Mouse (Mus musculus): Measurements from ENCODE around the gene Tent4b.
"Not testable (repeated sequence)": the region's sequence is repeated elsewhere in the genome, so short reads cannot be mapped to it uniquely, and the experiment has no call there.

Tent4b gene

DNA sequence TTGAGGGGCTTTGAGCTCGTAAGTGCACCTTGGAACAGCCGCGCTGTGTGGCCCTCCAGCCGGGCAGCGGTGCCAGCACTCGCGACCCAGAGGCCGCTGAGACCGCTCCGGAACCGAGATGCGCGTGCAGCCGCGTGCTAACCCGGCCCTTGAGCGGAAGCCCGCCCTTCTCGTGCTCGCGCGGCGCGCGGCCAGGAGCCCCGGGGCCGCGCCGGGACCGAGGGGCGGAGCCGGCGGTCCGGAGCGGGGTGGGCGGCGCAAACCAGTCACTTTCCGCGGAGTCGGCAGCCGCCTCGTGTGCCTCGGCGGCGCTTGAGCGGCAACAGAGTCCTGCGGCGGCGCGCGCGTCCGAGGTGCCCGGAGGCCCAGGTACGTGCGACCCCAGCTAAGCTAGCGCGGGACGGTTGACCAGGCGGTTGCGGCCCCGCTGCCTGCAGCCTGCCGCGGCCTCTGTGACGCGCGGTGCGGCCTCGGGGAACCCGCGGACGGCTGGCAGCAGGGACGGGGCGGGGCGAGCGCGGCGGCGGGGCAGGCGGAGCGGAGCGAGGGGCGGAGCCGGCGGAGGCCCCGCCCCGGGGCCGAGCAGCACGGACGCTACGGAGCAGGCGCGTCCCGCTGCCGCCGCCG lies at the start of gene Tent4b:
Gene Tent4b (plus strand): TSS at position 269 of the 627 bp plus-strand sequence.
- DNase-seq (ENCODE audit: low spot score in 2 of 2), result peak; percentile 94 to 95

DNA sequence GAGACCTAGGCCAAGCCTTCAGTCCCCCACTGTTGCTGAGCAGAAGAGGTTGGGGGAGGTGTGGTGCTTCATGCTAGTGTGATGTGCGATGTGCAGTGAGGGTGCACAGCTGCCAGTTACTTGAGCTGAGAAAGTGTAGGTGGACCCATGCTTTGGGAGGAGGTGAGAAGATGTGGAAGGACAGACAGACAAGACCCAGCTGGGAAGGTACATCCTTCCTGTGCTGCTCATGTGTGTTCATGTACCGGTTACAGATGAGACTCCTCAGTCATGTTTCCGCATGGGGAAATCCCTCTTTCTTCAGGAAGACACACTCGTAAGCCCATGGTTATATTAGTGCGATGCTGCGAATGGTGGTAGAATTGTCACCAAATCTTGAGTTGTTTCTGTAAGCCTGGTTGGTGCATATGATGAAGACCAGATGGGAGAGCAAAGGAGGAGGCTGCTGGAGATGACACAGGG lies 48.1 kb upstream of the Tent4b start:
- no peak for DNase-seq (ENCODE audit: low spot score in 2 of 2)

DNA sequence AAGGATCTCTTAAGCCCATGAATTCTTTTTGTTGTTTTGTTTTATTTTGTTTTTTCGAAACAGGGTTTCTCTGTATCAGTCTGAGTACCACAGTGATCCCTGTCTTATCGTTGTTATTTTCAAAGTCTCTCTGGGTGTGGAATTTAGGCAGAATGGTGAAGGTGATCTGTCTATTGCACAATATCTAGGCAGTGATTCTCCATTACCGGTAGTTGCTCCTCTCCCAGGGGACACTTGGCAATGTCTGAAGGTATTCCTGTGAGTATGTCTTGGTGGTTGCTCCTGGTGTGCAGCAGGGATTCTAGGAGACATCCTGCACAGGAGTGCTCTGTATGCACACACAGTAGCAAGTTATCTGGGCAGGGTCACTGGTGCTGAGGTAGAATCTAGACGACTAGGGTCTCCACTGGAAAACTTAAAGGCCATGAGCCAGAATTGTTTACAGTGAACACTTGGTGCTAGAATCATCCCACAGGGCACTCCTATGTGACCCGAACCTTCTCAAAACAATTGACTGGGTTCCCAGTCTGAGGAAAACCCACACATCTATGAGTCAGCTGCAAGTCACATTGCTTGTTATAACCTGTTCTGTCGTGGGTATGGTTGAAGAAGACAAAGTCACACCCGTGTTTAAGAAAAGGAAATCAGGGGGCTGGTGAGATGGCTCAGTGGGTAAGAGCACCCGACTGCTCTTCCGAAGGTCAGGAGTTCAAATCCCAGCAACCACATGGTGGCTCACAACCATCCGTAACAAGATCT lies 38.6 kb upstream of the Tent4b start:
- DNase-seq (ENCODE audit: low spot score in 2 of 2), result no peak

DNA sequence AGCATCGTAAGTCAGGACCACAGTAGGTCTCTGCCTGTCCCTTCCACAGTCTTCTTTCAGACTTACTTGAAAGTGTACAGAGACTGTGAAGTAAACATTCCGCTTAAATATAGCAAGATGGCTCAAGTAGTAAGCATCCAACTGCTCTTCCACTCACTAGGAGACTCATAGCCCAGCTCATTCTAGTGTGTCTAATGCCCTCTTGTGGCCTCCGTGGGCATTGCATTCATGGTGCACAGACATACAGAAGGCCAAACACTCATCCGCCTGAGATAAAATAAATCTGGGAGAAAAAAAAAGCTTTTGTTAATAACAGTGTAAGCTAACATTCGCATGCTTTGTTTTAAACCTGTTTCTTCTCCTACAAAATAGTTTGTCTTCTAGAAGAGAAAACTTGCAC lies 37.6 kb upstream of the Tent4b start:
- DNase-seq (ENCODE audit: low spot score in 2 of 2), result peak; percentile 73 to 85

DNA sequence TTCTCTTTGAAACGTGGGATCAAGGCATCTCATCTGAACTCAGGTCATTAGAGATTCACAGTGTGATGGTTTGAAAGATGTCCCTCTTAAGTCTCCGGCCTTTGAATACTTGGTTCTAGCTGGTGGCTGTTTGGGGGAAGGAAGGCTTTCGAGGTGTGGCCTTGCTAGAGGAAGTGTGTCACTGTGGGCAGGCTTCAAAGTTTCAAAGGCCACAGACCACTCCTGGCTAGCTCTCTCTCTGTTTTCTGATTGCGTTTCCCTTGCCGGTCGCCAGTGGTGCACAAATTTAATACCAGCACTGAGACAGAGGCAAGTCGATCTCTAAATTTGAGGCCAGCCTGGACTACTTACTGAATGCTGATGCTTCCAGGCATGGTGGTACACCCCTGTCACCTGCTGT lies 23.7 kb upstream of the Tent4b start:
- peak in 1 of 2 experiments; percentile 36 for DNase-seq (ENCODE audit: low spot score in 2 of 2)

DNA sequence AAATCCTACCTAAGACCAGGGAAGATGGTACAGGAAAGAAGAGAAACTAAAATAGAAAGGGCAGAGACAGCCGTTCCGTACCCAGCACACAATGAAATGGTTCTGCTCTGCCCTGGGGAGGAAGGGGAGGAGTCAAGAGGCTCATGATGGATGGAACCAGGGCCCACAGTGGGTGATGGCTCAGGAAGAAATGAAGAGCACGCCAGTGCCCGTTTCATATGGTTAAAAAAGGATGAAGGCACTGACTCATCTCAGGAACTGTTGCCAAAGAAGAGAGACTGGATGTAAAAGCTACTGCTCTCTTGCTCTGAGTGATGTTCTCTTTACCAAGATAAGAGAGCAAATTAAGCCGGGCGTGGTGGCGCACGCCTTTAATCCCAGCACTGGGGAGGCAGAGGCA lies 21.7 kb upstream of the Tent4b start:
- no peak for DNase-seq (ENCODE audit: low spot score in 2 of 2)

DNA sequence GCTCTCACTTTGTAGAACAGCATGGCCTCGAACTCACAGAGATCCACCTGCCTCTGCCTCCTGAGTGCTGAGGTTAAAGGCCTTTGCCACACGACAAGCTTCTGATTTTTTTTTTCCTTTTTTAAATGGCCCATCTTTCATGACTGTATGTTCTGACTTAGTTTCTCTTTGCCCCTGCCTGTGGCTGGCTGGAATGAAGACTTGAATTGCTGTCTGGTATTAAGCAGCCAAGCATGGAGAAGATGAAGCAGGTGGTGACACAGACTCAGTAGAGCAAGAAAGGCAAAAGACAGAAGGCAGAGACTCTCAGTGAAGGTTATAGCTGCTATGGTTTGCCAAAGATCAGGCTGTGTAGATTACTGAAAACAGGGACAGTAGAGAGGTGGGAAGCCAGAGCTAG lies 15.9 kb upstream of the Tent4b start:
- no peak for DNase-seq (ENCODE audit: low spot score in 2 of 2)

DNA sequence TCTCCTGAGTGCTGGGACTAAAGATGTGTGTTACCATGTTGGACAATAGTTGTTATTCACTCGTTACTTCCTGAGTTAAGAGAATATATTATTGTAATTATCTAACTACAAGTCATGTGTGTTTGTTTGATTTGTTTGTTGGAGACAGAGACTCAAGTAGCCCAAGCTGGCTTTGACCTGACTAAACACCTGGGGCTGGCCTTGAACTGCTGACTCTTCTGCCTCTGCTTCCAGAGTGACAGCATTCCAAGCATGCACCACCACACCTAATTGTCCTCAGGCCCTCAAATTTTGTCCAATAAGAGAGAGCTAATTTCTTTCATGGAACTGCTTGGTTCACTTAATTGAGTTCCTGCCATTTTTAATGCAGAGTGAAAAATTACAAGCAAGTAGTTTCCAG lies 14.1 kb upstream of the Tent4b start:
- DNase-seq (ENCODE audit: low spot score in 2 of 2), result no peak

DNA sequence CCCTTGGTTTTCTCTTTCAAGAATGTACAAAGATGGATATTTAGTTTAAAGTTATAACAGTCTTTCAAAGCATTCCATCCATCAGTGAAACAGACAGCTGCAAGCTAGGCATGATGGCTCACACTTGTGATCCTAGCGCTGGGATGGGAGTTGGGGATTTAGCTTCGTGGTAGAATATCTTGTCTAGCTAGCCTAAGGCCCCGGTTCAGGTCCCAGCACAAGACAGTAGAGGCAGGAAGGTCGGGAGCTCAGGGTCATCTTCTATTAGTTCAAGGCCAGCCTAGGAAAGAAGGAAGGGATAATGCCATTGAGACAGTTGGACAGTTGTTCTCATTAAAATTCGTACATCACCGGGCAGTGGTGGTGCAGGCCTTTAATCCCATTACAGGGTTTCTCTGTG lies 13.3 kb upstream of the Tent4b start:
- DNase-seq (ENCODE audit: low spot score in 2 of 2), result no peak

DNA sequence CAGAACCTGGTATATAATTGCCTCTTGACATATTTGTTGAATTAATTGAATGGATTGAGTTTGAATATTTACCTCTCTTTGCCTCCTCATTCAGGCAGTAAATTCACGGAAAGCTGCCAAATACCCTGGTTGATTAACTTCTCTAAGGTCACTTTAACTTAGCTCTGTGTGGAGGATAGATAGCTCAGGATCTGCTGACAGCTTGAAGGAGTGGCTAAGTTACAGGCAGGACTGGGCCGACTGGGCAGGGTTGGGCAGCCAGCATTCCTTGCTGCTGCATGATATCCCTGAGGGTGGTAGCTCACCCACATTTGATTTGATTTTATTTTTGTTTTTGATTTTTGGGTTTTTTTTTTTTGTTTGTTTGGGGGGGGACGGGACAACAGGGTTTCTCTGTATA lies 1.7 kb upstream of the Tent4b start:
- DNase-seq (ENCODE audit: low spot score in 2 of 2), result no peak

DNA sequence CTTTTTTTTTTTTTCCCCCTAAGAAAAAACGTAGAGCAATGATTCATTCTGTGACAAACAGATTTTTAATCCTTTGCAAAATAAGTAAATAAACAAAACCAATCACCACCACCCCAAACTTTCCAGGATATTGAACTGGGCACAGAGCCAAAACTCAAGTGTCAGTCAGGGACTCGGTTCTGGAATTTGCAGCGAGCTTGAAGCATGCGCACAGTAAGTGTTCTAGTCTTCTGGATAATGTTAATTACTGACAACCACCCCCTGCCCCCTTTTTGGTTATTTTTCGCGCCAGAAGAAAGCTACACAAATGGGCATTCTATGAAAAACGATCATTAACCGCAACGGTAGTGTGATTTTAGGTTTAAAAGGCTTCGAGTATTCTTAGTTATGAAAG lies 465 bp upstream of the Tent4b start:
- DNase-seq (ENCODE audit: low spot score in 2 of 2), result peak in 1 of 2 experiments; percentile 33

DNA sequence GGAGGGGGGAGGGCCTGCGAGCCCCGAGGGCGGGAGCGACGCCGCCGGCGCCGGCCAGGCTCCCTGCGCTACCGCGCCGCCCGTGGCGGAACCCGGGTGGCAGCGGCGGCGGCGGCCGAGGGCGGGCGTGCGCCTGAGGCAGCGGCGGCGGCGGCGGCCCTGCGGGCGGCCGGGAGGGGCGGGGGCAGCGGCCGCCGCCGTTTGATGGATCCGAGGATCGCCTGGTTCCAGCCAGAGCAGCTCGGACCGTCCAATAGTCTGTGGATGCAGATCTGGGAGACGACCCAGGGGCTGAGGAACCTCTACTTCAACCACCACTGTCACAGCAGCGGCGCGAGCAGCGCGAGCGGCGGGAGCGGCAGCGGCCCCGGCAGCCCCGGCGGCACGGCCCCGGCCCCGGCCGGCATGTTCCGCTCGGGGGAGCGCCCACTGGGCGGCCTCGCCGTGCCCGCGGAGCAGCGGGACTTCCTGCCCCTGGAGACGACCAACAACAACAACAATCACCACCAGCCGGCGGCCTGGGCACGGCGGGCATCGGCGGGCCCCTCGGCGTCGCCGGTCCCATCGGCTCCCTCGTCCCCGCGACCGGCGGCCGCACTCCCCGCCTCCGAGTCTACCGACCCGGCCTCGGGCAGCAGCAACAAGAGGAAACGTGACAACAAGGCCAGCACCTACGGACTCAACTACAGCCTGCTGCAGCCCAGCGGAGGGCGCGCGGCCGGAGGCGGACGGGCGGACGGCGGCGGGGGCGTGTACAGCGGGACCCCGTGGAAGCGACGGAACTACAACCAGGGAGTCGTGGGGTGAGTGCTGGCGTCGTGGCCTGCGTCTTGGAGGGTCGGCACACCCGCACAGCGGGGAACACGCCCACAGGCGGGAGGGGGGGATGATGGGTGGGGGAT lies 938 bp downstream of the Tent4b start:
- peak; percentile 61 to 71 for DNase-seq (ENCODE audit: low spot score in 2 of 2)

DNA sequence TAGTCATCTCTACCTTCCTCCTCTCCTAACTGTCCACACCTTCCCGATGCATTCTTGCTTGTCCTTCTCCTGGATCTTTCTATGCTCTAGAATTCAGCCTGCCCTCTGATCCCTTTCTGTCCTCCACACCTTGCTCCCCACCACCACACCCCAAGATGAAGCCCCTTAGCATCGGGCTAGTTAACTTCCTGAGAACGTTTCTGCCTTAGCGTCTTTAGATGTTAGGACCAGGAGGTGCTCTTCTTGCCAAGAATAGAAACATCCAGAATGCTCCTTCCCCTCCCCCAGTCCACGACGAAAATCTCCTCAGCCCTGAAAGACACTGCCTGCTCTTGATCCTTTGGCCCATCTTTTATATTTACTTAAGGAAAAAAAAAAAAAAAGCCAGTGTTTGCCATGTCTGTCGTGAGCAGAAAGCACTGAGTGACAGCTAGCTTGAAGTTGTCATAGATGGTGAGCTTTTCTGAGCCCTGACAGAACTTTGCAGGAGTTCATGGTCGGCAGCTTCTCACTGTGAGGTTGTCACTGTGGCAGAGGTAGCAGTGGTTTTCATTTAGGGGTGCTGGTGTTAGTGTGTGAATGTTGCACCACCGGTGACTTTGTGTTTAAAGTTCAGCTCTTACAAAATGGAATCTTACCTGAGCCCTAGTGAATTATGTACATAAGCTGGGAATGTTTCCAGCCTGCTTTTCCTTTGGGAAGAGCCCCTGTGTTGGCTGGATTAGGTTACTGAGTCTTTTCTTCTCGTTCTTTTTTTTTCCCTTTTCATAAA lies 1.9 kb downstream of the Tent4b start:
- DNase-seq (ENCODE audit: low spot score in 2 of 2), result no peak

DNA sequence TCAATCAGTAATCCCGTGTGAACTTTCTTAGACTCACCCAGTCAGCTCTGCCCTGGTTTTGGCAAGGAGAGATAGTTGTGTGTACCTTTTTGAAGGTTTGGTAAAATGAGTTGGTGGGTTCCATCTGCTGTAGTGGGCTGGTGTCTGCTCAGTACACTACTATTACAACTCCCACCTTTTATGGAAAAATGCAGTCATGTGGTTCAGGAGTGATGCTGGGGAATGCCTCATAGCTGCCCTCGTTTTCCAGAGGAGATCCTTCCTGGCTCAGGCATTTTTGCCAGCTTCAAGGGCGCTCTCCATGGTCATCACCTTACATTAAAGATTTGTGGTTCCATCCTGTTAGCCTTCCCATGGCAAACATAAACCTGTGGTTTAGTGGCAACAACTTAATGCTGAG lies 2.6 kb downstream of the Tent4b start:
- DNase-seq (ENCODE audit: low spot score in 2 of 2), result no peak

DNA sequence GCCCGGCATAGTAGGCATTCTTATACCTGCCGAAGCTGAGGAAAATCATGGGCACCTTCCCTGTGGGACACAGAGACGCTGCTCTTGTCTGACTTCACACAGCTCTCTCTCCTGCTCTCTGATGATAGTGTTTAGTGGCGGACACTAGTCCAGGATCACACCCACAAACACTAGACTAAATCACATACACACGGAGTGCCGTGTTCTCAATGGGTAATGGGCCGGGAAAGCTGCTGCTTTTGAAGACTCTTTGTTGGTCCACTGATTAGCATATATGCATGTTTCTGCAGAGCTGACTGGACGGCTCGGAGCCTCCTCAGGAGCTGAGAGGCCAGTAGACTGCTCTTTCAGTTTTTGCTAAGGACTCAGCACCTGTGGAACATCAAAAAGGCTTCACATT lies 7.0 kb downstream of the Tent4b start:
- no peak for DNase-seq (ENCODE audit: low spot score in 2 of 2)

DNA sequence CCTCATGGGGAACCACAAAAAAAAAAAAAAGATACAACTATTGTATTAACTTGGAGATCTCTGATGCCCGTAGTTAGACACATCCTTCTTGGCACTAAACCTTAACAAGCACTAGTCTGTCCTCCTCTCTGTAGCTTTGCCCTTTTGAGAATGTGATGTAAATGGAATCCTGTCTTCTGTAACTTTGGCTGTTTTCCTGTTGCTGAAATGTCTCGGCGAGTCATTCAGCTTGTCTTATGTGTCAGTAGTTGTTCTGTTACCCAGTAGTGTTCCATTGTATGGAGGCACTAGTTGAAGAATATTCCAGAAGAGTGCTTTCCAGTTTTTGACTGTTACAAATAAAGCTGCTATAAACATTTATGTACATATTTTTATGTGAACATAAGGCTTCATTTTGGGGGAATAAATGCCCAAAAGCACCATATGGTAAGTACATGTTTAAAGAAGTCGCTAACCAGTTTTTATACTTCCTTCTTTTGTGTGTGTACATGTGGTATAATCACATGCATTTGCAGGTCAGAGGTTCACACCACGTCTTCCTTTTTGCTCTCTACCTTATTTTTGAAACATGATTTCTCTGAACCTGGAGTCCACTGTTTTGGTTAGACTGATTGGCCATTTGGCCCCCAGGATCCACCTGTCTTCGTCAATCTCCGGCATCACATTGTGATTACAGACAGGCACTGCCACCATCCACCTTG lies 8.3 kb downstream of the Tent4b start:
- DNase-seq (ENCODE audit: low spot score in 2 of 2), result no peak

DNA sequence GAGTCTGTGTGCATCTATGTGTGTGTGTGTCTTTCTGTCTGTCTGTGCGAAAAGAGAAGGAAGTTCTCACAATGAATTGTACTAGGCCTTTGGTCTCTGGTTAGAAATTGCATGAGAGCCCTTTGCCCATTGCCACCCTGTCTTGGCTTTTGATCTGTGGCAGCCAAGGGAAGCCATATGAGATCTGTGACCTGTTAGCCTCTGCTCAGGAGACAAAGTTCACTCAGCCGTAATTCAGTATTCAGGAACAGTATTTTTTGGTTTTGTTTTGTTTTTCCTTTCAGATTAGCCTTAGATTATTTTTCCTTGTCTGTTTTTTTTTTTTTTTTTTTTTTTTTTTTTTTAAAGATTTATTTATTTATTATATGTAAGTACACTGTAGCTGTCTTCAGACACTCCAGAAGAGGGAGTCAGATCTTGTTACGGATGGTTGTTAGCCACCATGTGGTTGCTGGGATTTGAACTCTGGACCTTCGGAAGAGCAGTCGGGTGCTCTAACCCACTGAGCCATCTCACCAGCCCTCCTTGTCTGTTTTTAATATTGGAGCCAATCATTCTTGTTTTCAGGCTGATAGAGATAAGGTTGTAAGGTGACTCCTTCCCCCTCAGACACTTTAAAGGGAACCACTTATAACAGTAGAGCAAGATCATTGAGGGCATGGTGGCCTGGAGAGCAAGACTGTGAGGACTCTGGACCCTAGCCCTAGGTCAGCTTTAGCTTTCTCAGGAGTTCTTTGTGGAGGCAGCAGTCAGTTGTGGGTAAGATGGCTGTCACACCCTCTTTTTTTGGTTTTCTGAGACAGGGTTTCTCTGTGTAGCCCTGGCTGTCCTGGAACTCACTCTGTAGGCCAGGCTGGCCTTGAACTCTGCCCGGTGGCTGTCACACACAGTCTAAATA lies 11.2 kb downstream of the Tent4b start:
- not testable (repeated sequence) for DNase-seq (ENCODE audit: low spot score in 2 of 2)

DNA sequence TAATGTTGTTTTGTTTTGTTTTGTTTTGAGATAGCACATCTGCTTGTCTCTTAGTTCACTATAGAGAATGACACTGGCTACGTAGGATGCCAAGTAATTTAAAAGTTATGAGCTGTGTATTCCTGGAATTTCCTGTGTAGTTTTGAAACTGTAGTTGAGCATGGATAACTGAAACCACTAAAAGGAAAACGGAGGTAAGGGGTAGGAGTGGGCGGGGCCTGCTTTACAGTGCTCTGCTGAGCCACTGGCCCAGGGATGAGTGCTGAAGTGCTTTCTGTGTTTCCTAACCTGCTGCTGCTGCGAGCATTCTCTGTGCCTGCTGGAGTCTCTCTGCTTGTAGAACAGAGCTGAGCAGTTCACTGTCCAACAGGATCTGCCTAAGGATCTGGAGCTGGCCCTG lies 22.3 kb downstream of the Tent4b start:
- DNase-seq (ENCODE audit: low spot score in 2 of 2), result no peak

DNA sequence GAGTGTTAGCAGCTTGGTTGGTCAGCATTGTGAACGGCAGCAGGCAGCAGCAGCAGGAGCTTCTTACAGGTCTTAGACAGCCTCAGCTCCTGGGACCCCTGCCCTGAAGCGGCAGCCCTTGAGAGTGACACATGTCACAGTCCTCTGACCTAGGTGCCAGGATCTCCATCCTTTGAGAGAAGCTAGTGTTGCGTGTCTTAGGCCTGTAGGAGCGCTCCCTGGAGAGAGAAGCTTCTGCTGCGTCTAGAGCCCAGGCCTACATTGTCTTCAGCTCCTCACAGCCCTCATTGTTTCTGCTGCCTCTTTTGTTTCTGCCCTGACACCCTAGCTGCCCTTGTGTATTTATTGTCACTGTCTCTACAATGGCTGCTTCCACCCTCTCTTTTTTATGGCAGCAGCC lies 26.3 kb downstream of the Tent4b start:
- DNase-seq (ENCODE audit: low spot score in 2 of 2), result no peak

DNA sequence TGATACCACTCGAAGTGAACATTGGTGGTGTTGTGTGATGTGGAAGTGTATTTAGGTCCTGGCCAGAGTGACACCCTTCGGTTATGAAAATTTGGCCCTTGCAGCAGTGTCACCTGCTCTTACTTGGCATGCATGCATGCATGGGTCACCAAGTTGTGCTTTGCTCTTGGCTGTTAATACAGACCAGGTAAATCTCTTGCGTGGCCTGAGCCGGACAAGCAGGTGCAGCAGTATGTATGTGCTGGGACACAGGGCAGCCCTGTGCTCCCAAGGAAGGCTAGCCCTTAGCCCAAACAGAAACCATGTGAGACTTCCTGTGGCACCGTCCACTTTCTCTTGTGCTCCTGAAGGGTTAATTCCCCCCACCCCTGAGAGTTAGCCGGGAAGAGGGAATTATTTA lies 28.8 kb downstream of the Tent4b start:
- no peak for DNase-seq (ENCODE audit: low spot score in 2 of 2)
